Mouse (Mus musculus) activated CD4-positive, CD25-positive, alpha-beta regulatory T cell, adult 4 months (primary cell): Measurements from ENCODE around the gene Gabrr1. TPM values are rescaled to one million over a fixed set of nuclear protein-coding genes. Genes with fewer than 3 reads are reported as not detected.
A peak's percentile ranks its signal among the peaks of the same experiment; 100 is the strongest.

Experiments used
- ATAC-seq: one replicate; pipeline ENCODE4 v1.8.0; 2017
- polyA plus RNA-seq, 2 experiments: library from polyadenylated mRNA; unstranded; fragments of 100-300 nt; shearing (Covaris generic); gene quantifications; one replicate each; pipeline ENCODE4 v1.2.1; 2017

The Gabrr1 gene
- polyA plus RNA-seq, 2 experiments from 2014 or later, result not detected

- peak; percentile 90 for ATAC-seq
Measured at GRCm38 (mm10) chr4:33208881-33209841, 76.8 kb downstream of the Gabrr1 start, which contains the start of gene Srsf12. Gene Srsf12 (plus strand): TSS chr4:33208991.

Other genes with a start within 250 kb of the Gabrr1 start
- 1 to 10 TPM in 1 of 2 experiments, under 1 TPM in 1; 0.99 to 1.4 TPM for gene Ankrd6, start 181.7 kb upstream of the Gabrr1 start, polyA plus RNA-seq
- 1 to 10 TPM; 4.2 to 4.3 TPM for gene Rragd, start 149.5 kb upstream of the Gabrr1 start, polyA plus RNA-seq
- 10 to 100 TPM; 41.9 to 42.7 TPM for gene Ube2j1, start 101.1 kb upstream of the Gabrr1 start, polyA plus RNA-seq
- 10 to 100 TPM; 10.1 to 10.4 TPM for gene Gabrr2, start 69.5 kb upstream of the Gabrr1 start, polyA plus RNA-seq
- gene Pm20d2, start 57.2 kb downstream of the Gabrr1 start, polyA plus RNA-seq, result not detected
- gene Srsf12, start 76.5 kb downstream of the Gabrr1 start, polyA plus RNA-seq, result 1 to 10 TPM; 2.1 to 3.9 TPM
- gene Pnrc1, start 157.6 kb downstream of the Gabrr1 start, polyA plus RNA-seq, result 10 to 100 TPM; 76.1 to 91.4 TPM
- gene Rngtt, start 177.8 kb downstream of the Gabrr1 start, polyA plus RNA-seq, result 10 to 100 TPM; 50.2 to 69.5 TPM